Mouse (Mus musculus) lung, adult 18-20 months (tissue): Measurements from ENCODE around the gene Gm20441.

Source experiments
- DNase-seq, 2 experiments: peaks; one replicate each; pipeline ENCODE4 v3.0.0; 2022; ENCODE audit warnings: mixed read lengths in 2 of 2

Gm20441 gene

DNA sequence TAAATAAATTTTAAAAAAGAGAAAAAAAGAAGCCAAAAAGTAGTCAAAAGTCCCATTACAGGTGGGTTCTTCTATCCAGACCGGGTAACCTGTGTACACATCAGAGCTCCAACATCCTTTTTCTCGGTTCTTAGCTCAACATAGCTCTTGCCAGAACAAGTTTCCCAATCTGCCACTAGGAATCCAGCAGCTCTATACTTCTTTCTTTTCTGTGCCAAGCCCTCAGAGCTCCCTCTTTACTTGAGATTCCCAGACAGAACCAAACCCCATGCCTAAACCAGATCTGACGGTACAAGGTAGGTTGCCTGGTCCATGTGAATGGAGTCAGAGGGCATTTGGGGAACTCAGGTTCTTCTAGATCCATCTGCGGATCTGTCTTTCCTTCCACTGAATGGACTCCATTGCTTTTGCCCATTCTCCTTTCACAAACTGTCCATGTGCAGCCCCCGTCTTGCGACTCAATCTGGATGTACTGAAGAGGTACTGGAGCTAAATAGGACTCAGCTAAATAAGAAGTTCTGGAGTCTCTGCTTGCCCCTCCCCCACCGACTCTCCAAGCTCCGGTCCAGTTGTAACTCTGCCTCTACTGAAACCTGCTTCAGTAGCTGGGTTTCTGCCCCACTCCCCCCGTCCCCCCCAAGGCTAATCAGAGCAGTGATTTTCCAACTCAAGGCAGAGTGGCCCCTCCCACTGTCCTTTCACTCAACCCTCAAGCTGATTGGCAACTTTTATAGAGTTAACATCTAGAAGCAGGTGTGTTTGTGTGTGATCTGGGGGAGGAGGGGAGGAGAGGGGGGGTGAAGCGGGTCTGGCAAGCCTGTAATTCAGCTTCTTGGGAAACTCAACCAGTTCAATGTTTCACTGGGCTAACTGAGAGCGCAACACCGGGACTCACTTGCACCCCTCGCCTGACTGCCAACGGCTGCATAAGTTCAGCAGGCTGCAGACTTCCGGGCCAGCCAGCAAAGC, 1.3 kb downstream of the Gm20441 start:
- peak; percentile 57 to 72 for DNase-seq

DNA sequence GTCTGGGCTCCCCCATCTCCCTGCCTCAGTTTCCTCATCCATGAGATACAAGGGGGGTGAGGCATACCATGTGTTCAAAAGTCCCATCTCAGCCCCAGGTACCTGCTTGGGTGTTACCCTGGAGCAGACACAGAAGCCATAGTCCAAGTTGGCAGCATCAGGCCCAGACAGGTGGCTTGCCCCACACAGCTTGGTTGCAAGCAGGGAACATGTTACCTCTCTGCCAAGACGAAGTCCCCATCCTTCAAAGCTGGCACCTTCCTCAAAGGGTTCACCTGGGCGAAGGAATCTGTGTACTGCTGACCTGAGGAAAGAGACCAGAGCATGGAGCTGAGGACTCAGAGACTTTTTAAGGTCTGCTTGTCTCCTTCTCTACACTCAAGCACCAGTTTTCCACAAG, 2.9 kb downstream of the Gm20441 start:
- DNase-seq, result no peak

DNA sequence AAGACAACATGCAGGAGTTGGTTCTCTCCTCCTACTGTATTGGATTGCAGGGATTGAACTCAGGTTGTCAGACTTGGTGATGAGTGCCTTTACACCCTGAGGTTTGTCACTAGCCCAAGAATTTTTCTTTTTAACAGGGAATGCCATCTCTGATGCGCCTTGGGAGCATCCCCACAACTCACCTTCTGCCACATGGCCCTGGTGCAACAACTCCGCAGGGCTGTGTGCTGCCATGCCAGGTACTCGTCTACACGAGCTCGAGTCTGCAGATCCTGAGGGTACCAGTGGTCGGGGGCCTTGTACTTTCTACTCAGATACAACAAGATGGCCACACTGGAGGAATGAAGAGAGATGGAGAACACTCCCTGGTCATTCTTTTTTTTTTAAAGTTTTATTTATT, 4.2 kb downstream of the Gm20441 start:
- DNase-seq, result no peak

DNA sequence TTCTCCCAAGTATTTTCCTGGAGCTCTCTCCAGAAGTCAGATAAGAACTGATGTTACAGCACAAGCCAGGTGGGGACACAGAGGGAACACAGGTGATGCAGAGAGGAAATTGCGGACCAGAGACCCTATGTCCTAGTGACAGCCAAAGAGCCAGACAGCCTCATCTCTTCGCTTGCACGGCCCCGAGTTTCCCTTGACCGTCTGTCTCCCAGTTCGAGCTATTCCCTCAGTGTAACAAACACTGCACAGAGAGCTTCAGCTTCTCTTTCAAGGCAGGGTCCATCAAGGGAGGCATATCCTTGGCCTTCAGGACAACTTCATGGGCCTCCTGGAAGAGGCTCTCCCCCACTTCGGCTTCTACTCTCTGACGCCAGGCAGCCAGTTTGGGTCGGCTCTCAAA, 6.2 kb downstream of the Gm20441 start:
- DNase-seq, result no peak

DNA sequence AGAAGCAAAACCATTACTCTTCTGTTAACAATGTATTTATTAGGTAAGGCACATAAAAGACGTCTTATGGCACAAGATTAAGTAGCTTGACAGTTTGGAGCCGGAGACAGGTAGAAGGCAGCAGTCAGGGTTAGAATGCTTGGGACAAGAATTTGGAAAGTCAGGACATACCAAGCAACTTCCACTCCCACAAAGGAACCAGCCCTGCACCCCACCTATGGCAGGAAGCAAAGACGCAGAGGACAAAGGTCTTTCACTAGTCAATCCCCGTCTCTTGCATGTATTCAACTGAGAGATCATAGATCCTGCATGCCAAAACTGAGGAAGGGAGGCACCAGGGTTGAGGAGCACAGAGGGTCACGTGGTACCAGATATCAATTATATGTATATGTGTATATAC, 6.7 kb downstream of the Gm20441 start:
- DNase-seq, result no peak

DNA sequence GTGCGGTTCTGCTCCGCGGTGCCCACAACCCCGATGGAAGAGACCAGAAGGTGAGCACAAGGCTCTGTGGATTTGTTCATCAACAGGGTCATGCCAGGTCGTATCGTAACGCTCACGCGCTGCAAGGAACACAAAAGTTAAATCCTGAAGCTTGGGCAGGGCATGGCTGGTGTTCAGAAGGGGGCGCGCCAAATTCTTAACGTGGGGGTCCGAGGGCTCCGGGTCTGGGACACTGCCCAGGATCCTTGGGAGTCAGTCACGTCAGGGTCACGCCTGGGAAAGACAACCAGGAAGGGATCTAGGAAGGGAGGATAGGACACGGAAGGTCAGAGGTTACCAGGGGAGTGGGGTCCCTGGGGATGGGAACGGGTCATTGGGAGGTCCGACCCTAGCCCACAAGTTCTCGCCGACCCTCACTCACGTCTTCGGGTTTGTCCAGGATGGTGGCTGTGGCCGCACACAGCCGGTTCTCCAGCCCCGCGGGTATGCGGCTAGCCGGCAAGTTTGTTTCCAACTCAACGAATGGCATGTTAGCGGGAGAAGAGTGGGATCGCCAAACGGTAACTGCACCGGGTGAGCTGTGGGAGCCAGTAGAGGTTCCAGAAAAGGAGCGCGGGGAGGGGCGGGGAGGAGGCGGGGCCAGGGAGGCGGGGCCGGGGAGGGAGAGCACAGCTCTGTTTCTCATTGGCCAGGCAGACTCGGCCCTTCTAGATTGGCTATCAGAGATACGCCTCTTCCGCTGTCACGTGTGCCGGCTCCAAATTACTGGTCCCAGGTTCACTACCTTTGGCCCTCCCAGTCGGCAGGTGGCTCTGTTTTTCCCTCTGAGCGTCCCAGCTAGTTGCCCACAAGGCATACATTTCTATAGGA, 7.7 kb downstream of the Gm20441 start, which contains the start of gene Ddt:
TSS of gene Ddt (minus strand) at position 620 of the 870 bp plus-strand sequence.
- DNase-seq, result peak; percentile 92 to 93

DNA sequence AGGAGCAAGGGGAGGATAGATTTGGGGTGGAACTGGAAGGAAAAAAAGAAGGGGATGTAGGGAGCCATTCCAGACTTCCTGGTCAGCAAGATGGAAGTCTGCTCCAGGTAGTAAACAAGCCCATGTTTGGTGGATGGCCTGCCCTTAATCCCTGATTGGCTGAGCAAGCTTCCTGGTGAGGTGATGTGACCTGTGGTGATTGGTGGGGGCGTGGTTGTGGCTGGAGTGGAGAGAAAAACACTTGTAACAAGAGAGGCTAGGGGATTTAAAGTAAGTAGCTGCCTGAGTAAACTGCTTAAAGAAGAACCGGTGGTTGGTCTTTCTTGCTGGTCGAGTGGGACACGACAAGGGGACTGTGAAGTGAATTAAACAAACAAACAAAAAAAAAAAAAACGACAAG, 13.0 kb downstream of the Gm20441 start:
- peak in 1 of 2 experiments; percentile 13 for DNase-seq

DNA sequence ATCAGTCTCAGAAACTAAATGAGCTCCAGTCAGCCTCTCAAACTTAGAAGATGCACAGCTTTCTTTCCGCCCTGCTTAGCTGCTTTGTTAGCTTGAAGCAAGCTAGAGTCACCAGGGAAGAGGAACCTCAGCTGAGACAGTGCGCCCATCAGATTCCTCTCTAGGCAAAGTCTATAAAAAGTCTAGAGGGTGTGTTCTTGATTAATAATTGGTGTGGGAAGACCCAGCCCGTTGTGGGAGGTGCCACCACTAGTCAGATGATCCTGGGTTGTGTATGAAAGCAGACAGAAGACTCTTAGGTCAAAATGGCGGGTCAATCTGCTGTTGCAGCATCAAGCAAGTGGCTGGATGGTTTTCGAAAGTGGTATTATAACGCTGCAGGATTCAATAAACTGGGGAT, 13.9 kb downstream of the Gm20441 start:
- DNase-seq, result no peak

DNA sequence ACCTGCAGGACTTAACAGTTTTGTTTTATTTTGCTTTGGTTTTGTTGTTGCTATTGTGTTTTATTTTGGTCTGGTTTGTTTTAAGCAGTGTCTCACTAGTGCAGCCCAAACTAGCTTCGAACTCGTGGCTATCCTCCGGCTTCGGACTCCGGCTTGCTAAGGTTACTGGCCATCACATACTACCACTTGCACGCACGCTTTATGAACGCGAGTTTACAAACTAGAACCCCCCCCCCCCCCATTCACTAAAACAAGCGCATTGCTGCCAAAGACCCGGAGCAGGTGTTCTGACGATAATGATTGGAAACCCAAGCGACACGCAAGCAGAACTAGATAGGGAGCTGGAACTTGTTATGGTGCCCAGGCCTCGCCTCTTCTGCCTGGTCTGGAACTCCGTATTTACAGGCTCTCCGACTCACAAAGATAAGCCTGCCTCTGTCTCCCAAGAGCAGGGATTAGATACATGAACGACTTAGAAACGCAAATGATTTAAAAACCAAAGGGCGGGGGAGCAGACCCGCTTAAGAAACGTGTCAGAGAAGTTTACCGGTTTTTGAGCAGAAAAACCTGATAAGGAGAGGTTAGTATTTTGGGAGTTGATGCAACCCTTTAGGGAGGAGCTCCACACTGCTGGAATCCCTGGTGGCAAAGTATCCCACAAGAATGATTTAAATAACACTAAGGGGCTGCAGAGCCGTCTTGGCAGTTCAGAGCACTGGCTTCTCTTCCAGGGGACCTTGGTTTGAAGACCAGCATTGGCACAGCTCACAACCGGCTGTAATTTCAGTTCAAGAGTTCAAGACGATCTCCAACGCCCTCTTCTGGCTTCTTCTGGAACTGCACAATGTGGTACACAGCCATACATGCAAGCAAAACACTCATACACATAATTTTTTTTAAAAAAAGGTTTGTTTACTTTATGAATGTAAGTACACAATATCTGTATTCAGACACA, 16.0 kb downstream of the Gm20441 start:
- DNase-seq, result peak; percentile 64 to 74

DNA sequence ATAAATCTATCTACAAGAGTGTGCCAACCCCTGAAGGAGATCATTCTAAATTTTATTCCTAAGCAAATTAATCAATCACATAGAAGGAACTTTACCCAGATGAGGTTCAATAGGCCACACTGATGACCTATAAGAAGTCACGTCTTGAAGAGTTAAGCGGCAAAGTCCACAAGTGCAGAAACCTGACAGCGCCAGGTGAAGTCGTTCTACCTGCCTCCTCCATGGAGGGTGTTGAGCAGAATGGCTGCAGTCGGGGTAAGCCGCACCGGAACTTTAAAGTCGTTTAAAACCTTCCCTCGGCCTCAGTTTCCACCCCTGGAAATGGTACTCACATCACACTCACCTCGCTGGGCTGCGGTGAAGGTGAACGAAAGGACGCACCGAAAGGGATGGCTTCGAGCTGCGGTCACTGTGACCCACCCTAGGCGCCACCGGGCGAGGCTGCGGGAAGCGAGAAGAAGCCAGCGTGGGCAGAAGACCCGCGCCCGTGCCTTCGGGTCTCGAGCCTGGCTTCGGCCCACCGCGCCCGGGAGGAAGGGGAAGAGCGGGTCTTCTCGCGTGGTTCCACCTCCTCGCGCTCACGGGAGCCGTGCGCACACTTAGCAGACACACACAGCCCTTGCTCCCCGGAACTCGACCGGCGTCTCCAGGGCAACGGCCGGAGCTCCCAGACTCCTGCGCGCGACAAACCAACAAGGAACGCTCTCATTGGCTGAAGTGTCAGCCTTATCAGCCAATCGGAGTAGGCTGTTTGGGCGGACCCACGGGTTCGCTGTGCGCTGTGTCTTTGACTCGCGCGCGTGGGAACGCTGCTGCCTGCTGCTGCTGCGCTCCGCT, 16.9 kb downstream of the Gm20441 start, which contains the start of gene Cabin1:
TSS of gene Cabin1 (minus strand) at position 660 of the 837 bp plus-strand sequence.
- peak; percentile 98 for DNase-seq

DNA sequence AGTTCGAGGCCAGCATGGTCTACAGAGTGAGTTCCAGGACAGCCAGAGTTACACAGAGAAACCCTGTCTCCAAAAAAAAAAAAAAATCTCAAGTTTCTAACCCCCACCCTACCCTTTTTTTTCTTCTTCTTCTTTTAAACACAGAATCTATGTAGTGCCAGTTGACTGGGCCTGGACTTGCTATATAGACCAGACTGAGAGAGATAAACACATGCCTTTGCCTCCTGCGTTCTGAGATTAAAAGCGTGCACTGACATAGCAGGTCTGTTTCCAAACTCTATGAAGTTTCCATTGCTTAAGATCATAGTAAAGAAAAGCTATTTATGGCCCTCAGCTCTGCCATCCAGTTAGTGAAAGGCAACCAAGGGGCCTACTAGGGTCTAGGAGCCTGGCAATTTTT, 18.3 kb downstream of the Gm20441 start:
- no peak for DNase-seq

DNA sequence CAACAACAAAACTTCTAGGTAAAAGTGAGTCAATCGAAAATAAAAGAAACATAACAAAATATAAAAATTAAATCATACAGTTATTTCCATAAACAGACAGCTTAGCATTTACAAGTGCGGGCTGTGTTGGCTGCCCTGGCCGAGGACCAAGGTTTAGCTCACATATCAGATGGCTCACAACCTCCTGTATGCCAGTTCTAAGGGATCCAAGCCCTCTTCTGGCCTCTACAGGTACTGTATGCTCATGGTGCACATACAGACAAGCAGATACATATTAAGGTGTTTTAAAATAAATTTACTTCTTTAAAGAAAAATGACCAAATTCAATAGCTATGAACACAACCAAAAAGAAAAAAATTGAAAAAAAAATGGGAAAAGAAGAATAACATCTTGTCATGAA, 20.4 kb downstream of the Gm20441 start:
- no peak for DNase-seq

DNA sequence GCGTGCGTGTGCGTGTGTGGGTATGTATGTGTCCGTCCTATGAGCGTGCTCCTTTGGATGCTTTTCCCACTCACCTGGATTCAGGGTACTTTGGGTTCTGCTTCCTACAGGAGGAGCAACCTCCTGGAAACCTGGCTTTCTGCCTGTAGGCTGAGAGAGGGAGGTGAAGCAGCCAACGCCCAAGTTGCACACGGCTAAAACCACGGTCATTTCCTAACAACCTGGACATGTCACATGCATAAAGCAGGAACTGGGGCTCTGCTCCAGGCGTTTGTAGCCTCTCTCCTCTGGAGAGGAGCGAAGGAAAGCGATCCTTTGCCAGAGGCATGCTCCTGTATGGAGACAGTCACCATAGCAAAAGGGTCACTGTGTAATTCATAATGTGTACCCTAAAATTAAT, 24.0 kb downstream of the Gm20441 start:
- DNase-seq, result peak in 1 of 2 experiments; percentile 33

DNA sequence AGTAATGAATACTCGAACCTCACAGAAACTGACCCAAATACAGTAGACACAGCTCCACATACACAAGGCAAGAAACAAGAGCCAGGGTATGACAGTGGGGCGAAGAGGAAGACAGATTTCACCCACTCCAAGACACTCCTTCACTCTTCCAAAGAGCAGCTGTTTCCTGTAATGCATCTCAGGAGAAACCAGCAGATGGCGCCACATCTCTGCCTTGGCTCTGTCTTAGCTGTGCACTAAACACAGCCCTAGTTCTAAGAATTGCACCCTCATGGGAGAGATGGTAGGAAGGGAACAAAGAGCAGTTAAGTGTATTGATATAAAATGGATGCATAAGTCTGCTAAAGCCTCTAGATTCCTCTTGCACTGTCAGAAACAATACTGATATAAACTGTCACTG, 36.7 kb downstream of the Gm20441 start:
- peak; percentile 69 to 77 for DNase-seq

DNA sequence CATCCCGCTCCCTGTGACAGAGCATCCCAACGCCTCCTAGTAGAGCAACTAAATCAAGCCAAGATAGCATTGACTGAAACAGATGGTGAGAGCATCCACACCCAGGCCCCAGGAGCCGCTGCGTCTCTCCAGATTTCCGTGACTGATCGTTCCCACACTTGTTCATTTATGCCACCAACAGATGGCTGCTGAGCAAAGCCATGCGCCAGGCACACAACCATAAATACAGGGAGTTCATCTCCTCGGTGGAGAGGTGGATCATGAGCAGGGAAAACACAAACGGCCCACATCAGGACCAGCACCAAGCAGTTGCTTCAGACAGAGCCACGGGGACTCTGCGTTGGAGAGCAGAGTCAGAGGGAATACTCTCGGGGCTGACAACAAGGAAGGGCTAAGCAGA, 37.4 kb downstream of the Gm20441 start:
- DNase-seq, result no peak

DNA sequence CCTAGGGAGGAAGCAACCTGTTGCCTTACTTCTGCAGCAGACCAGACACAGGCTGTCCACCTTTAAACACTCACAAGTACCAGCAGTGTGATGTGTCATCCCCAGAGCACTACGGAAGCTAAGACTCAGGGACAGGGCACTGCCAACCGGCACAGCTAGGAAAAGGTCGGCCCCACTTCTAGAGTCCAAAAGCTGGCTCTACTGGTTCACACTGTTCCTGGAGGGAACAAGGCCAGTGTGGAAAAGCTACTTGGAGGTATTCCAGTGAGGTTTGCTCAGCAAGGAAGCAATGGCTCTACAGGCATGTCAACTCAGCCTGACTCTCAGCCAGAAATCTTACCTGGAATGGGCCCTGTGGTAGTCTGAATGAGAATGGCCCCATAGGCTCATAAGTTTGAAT, 39.9 kb downstream of the Gm20441 start:
- peak in 1 of 2 experiments; percentile 24 for DNase-seq

DNA sequence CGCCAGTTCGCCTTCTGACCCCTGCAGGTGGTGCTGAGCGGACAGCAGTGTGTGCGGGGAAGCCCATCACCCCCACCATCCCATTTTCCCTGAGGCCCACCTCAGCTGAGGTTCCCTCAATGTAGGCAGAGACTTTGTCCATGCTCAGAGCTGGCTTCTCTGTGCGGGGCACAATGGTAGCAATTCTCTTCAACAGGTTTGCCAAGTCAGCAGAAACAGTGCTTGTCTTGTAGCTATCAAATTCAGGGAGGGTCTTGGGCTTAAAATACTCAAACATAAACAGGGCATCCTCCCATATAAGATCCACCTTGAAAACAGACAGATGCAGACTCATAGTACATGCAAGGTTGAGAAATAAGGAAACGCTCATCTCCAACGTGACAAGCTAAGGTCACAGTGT, 55.3 kb downstream of the Gm20441 start:
- no peak for DNase-seq
